Mouse (Mus musculus) kidney, postnatal 36 days (tissue): ENCODE measurements around the gene Arl16.

Experiments used
- DNase-seq, 2 experiments: peaks; one replicate each; pipeline ENCODE4 v3.0.0; 2021 to 2022; ENCODE audit warnings: mixed read lengths in 2 of 2

The Arl16 gene

DNA sequence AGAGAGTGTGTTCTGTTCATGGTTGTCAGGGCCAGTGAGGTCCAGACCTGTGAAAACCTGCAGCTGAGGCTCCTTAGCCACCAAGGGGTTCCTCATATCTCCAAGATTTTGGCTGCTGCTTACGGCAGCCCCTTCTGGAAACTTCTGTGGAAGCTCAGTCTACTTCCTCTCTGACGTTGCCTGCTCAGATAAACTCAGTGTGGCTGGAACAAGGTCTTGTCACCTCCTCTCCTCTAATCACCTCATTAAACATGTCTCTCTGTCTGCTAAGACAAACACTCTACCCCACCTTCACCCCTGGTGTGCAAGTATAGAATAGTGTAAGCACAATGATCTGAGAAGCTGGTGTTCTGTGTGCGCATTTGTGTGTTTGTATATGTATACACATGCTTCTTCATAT lies 21.9 kb downstream of the Arl16 start:
- DNase-seq = no peak

DNA sequence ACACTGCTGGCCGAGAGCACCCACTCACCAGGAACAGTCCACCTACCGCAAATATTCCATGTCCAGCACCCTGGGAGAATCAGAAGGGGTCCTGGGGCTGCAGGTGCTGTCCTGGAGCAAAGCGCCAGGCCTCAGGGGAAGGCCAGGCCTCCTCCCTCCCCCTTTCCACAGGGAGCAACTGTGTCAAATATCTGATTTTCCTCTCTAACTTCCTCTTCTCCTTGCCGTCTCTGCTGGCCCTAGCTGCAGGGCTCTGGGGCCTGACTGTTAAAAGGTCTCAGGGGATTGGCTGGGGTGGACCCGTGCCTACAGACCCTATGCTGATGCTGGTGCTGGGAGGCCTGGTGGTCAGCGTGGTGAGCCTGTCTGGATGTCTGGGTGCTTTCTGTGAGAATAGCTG lies 23.3 kb downstream of the Arl16 start:
- DNase-seq = no peak

DNA sequence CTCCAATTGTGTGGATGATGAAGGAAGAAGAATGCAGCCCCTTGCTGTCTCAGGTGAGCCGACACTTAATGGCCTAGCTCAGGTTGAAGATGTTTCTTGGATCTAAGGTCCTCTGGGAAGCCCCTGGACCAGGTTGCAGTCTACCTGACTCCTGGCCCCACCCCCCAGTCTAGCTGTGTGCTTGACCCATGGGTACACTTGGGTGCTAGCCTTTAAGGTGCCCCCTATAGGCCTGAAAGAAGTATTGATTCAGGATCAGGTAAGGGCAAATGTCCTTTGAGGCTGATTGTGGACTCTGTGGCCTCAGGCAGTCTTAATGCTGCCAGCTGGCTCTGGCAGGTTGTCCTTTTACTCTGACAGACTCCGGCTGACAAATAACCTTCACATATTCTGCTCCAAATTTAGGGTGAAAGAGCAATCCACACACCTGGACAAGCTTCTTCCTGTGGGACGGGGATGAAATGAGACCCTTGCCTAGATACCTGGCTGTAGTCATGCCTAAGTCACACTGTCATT lies 24.6 kb downstream of the Arl16 start:
- DNase-seq = peak in 1 of 2 experiments; percentile 25

DNA sequence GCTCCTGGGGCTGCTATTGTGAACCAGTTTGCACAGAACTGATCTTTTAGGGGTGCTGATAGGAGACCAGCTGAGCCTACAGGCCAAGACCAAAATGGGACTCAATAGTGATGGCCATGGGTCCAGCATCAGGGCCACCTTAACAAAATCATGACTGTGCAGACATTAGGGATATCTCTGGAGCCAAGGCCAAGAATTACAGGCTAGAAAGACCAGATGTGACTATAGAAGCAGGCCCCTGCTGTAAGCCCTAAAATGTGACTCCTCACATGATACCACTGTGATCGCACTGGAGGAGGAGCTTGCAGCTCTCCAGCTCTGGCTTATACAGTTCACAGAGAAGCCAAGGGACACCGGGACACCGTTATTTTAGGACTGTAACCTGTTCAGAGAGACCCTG lies 25.1 kb downstream of the Arl16 start, which contains the start of gene Tspan10:
Gene Tspan10 (plus strand): TSS at position 301 of the 400 bp plus-strand sequence.
- no peak for DNase-seq

DNA sequence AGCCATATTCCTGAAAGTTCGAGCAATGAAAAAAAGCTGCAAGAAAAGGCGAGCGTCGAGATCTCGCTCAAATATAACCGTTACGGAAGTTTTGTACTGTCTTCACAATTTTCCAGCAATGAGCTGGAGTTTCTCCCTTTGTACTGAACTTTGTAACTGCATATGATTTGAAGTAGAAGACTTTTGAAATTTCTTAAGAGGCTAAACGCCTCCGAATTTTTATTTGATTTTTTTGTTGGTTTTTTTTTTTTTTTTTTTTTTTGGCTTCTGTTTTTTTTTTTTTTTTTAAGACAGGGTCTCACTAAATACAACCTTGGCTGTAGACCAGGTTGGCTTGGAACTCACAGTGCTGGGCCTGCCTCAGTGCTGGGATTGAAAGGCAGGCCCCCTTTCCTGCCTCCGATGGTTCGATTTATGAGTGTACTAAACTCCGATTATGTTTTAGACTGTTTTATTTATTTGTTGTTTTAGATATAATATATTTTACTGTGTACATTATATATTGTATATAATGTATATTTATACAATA lies 29.5 kb downstream of the Arl16 start:
- no peak for DNase-seq

DNA sequence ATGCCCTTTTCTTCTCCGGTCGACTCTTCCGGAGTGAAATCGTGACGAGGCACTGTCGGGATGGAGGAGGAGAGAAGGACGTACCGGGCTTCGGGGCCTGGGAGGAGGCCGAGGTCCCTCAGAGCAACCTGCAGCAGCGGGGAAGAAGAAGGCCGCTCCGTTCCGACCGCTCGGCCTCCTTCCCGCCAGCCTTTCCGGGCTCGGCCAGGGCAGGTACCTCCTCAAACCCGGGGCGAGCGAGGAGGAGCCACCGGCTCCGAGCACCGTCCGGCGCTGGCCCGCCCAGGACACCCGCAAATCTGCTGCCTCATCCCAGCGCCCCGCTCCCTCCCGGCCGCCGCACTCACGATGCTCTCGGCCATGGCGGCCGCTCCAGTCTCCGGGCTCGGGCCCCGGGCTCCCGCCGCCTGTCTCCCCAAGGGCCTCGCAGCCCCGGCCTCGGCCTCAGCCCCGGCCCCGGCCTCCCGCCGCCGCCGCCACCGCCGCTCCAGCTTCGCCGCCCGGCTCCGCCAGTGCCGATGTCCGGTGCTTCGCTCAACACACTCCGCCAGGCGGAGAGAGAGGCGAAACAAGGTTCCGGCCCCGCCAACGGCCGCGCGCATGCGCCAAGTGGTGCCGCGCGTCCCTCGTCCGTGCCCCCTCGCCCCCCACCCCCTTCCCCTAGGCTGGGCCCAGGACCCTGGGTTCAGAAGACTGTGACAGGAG lies 30.1 kb downstream of the Arl16 start, which contains the start of gene Nploc4:
Gene Nploc4 (minus strand): TSS at position 557 of the 705 bp plus-strand sequence.
- peak; percentile 82 to 92 for DNase-seq

DNA sequence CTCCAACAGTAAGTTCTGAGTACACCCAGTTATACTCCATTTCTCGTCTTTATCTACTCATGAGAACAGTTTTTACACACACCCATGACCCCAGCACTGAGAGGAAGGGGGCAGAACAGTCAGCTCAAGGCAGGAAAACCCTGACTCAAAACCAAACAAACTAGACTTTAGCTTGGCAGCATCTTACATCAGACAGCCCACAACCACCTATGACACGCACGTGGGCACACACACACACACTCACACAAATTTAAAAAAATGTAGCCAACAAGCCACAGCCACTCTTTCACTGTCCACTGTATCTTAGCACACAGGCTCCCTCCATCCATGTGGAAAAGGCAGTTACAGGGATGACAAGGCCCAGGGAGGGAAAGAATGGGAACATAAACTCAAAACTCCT lies 40.7 kb downstream of the Arl16 start:
- no peak for DNase-seq

DNA sequence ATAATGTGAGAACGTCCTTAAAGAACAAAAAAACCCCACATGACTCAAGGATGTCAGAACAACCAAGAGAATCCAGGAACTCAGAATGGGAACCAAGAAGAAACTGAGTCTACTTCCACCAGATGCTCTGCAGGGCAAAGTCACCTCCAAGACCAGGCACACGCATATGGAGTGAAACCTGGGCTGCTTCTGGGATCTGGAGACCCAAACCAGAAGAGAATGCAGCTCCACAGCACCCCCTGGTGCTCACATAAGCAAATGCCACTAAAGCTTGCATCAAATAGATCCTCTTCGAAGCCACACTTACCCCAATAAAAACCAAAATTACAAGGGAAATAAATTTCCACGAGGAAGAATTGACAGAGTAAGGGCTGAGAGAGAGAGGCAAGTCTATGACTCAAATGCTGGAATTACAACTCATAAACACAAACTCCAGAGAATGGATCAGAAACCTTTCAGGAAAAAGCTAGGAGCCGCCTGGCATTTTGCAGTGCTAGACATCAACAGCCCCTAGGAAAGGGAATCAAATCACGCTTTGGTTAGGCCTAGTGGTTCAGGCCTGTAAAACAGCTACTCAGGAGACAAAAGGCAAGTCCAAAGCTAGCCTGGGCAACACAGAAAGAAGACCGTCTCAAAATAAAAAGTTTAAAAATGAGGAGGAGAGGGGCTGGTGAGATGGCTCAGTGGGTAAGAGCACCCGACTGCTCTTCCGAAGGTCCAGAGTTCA lies 43.7 kb downstream of the Arl16 start:
- DNase-seq = peak; percentile 49 to 82

DNA sequence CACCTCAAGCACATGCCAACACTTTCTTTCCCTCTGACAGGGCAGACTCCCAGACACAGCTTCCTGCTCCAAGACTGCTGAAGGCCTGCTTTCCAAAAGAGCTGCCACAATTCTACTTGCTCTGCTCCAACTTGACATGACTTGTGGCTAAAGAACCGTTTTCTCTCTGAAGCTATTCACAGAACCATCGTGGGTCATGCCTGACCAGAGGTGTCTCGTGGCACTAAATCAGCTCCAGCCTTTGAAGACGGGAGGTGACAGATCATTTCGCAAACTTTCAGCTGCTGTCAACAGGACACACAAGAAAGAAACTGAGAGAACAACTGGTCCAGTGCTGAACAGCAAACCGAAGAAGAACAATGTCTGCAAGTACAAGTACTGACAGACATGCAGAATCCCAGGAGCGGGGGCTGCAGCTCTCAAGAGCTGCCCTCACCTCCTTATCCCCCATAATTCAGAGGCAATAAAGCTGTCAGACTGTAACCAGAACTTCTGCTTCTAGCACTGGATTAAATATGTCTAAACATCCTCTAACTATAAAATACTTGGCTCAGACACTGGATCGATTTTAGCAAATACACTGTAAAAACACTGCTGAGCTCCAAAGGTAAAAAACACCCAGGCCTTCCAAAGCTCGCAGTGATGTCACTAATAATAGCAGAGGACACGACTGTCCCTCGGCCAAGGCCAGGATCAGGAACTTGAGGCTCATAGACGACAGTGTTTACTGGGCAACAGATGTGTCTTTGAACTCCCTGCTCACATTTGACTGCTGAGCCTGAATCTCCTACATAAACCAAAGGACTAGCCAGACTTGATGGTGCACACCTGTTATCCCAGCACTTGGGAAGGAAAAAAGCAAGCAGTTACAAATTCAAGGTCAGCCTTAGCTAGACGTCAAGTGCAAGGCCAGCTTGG lies 44.5 kb downstream of the Arl16 start:
- no peak for DNase-seq

DNA sequence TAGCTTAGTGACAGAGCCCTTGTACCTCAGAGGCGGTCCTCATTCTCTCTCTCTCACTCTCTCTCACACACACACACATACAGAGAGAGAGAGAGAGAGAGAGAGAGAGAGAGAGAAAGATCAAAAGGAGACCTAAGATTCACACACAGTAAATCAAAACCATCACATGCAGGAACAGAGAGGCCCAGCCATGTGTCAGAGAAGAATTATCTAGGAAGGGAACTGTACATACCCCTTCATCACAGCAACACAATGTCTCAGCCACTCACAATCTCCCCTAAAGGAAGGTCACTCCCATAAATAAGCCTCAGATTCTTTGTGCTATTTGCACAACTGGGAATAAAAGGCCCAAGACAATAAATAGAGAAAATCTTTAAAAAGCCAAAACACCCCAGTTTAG lies 48.8 kb downstream of the Arl16 start:
- no peak for DNase-seq

DNA sequence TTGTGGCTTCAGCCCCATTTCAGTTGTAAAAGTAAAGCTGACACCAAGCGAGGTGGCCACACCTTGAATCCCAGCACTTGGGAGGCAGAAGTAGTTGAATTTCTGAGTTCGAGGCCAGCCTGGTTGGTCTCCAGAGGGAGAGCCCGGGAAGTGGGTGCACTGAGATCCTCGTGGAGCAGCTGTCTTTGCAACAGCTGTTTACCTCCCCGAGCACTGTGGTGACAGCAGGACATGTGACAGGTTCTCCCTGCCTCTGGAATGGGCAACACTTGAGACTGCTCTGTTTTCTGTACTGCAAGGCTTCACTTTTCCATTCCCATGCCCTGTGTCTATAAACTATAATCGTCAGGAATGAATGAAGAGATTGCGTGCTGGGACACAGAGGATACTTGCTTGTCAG lies 49.6 kb downstream of the Arl16 start:
- DNase-seq = no peak
